Mouse (Mus musculus): ENCODE data around the gene Olfr313.

The Olfr313 gene

DNA sequence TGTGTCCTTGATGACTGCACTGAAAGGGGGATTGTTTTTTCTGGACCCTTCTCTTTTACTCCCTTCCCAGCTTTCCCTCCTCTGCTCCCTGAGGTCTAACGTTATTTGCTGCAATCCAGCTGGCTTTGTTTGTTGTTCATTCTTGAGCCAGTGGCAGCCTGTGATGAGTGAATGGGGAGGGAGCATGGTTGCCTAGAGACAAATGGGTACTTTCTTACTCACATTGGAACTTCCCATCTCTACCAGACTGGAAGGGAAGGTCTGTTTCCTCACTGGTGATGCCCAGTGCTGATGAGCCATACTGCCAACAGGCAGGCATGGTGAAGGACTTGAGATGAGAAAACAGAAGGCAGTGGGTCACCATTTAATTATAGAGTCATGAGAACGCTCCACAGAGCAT is 34.9 kb downstream of the Olfr313 start:
- DNase-seq (ENCODE audit: low spot score in 2 of 2) = no peak

- DNase-seq (ENCODE audit: low spot score in 2 of 2) = no peak
Observed at GRCm38 (mm10) chr11:58860744-58861143, 45.9 kb downstream of the Olfr313 start.

DNA sequence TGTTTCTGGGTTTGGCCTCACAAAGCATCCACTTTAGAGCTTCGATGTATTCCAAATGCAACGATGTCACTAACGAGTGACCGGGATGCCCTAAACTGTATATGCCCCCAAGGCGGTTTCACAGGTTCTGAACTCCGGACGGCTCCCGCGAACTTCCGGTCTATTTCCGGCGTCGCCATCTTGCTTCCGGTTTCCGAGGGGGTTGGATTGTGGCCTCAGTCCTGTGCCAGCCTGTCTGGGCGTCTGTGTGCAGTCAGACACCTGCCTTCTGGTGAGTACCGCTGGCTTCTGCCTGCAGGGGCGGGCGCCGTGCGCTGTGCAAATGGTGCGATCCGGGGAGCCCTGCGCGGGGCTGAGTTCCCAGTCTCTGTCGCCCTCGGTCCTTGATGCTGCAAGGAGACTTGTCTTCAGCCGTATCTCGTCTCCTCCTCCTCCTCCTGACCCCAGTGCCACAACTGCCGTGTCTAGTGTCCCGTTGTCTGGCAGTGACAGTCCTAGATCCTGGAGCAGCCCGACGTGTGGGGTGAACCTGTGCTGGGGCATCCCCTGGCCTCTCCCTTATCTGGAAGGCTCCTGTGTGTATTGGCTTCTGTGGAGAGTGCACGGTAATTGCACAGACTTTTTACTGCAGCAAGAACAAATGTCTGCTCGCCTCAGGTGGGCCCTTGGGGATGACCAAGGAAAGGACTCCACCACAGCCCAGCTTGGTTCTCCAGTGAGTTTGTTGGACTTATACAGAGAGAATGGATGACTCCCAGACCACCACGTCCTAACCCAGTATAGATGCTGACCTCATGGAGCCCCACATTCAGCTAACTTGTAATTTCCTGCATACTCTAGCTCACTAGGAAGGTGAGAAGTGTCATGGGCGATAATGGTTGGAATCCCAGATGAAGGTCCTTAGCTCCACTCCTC is 52.5 kb downstream of the Olfr313 start, which contains the start of gene 2810021J22Rik:
Gene 2810021J22Rik (plus strand): TSS at position 178 of the 915 bp plus-strand sequence.
- DNase-seq (ENCODE audit: low spot score in 2 of 2) = peak; percentile 18 to 81

GRCm38 (mm10) chr11:58867954-58868330 is 53.1 kb downstream of the Olfr313 start:
- no peak for DNase-seq (ENCODE audit: low spot score in 2 of 2)

All from left cerebral cortex, adult 9 months (tissue).